Mouse (Mus musculus): ENCODE data around the gene Tbc1d9b.
A peak's percentile ranks its signal among the peaks of the same experiment; 100 is the strongest.
"Not testable (repeated sequence)": the region's sequence is repeated elsewhere in the genome, so short reads cannot be mapped to it uniquely, and the experiment has no call there.

The Tbc1d9b gene

GRCm38 (mm10) chr11:50130811-50131766 lies at the start of gene Tbc1d9b:
Gene Tbc1d9b (plus strand): TSS chr11:50131396.
- DNase-seq (ENCODE audit: low read depth, low spot score) = peak; percentile 78

GRCm38 (mm10) chr11:50086211-50086610 lies 45.0 kb upstream of the Tbc1d9b start:
- DNase-seq (ENCODE audit: low read depth, low spot score) = no peak

- DNase-seq (ENCODE audit: low read depth, low spot score) = no peak
These were observed 41.4 kb upstream of the Tbc1d9b start for GRCm38 (mm10) chr11:50089840-50090239.

- DNase-seq (ENCODE audit: low read depth, low spot score) = no peak
These were observed 40.1 kb upstream of the Tbc1d9b start for GRCm38 (mm10) chr11:50090982-50091675.

- no peak for DNase-seq (ENCODE audit: low read depth, low spot score)
These were observed 39.5 kb upstream of the Tbc1d9b start for GRCm38 (mm10) chr11:50091681-50092080.

- DNase-seq (ENCODE audit: low read depth, low spot score) = no peak
These were observed 35.5 kb upstream of the Tbc1d9b start for GRCm38 (mm10) chr11:50095661-50096060.

GRCm38 (mm10) chr11:50097091-50097490 lies 34.1 kb upstream of the Tbc1d9b start:
- no peak for DNase-seq (ENCODE audit: low read depth, low spot score)

- no peak for DNase-seq (ENCODE audit: low read depth, low spot score)
These were observed 32.2 kb upstream of the Tbc1d9b start for GRCm38 (mm10) chr11:50098961-50099481.

- no peak for DNase-seq (ENCODE audit: low read depth, low spot score)
These were observed 31.5 kb upstream of the Tbc1d9b start for GRCm38 (mm10) chr11:50099692-50100091.

- DNase-seq (ENCODE audit: low read depth, low spot score) = no peak
These were observed 30.5 kb upstream of the Tbc1d9b start for GRCm38 (mm10) chr11:50100548-50101307.

- not testable (repeated sequence) for DNase-seq (ENCODE audit: low read depth, low spot score)
These were observed 29.2 kb upstream of the Tbc1d9b start for GRCm38 (mm10) chr11:50101962-50102361.

- DNase-seq (ENCODE audit: low read depth, low spot score) = no peak
These were observed 27.2 kb upstream of the Tbc1d9b start for GRCm38 (mm10) chr11:50104016-50104415.

GRCm38 (mm10) chr11:50105237-50105636 lies 26.0 kb upstream of the Tbc1d9b start:
- no peak for DNase-seq (ENCODE audit: low read depth, low spot score)

GRCm38 (mm10) chr11:50106024-50106423 lies 25.2 kb upstream of the Tbc1d9b start:
- DNase-seq (ENCODE audit: low read depth, low spot score) = no peak

- DNase-seq (ENCODE audit: low read depth, low spot score) = no peak
These were observed 22.4 kb upstream of the Tbc1d9b start for GRCm38 (mm10) chr11:50108823-50109244.

GRCm38 (mm10) chr11:50114329-50114728 lies 16.9 kb upstream of the Tbc1d9b start:
- DNase-seq (ENCODE audit: low read depth, low spot score) = peak; percentile 52

GRCm38 (mm10) chr11:50122631-50123081 lies 8.5 kb upstream of the Tbc1d9b start:
- no peak for DNase-seq (ENCODE audit: low read depth, low spot score)

GRCm38 (mm10) chr11:50127781-50128180 lies 3.4 kb upstream of the Tbc1d9b start:
- DNase-seq (ENCODE audit: low read depth, low spot score) = no peak

GRCm38 (mm10) chr11:50131801-50132201 lies 605 bp downstream of the Tbc1d9b start:
- no peak for DNase-seq (ENCODE audit: low read depth, low spot score)

- DNase-seq (ENCODE audit: low read depth, low spot score) = no peak
These were observed 1.1 kb downstream of the Tbc1d9b start for GRCm38 (mm10) chr11:50132265-50132664.

GRCm38 (mm10) chr11:50134136-50134859 lies 3.1 kb downstream of the Tbc1d9b start:
- DNase-seq (ENCODE audit: low read depth, low spot score) = no peak
